Comparison of ENCODE assay signal across 25 mouse cellular contexts in the genomic region with DNA sequence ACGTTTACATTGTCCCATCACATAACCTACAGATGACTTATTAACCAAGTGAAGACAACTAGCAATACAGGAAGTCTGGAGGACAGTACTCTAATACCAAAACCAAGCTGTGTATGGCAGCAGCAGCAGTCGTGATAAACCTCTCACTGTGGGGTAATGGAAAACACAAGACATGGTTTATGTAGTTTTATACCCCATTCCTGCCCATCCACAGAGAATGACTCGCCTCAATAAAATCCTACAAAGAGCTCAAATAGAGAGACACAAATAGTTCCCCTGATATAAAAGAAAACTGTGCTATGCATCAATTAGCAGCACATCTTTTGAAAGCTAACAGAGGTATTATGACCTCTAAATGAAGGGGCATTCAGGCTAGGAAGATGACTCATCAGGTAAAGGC. TPM values are rescaled to one million over a fixed set of nuclear protein-coding genes. Genes with fewer than 3 reads are reported as not detected.
DNase-seq lines count a peak whose midpoint lies in the region; ATAC-seq lines count a peak whose summit lies in the region.
"Had no signal": no experiment of that assay in that cellular context is flagged by ENCODE, and none has a peak within 500 bp of the region (broad histone marks: within the 10 kb centered on the region; RNA-seq: fewer than 3 reads in every experiment).

No protein-coding gene starts in this region.

- H3K27me3 ChIP-seq in hindbrain, embryonic 13.5 days: no peaks in the 10 kb centered on the region
- no peaks in the 10 kb centered on the region for H3K27me3 ChIP-seq in hindbrain, embryonic 11.5 days (ENCODE audit: control insufficient read depth, insufficient read depth, low read length)
- H3K27me3 ChIP-seq in liver, embryonic 12.5 days (replicated peaks): no peaks in the 10 kb centered on the region
- H3K27me3 ChIP-seq: embryonic facial prominence, embryonic 15.5 days; forebrain, embryonic 12.5 days; heart, embryonic 13.5 days; limb, embryonic 15.5 days; midbrain, embryonic 13.5 days had no signal

- H3K4me3 ChIP-seq in hindbrain, embryonic 13.5 days: no peak overlapping the region
- H3K4me3 ChIP-seq in hindbrain, embryonic 11.5 days (ENCODE audit: low read depth, low read length): no peak overlapping the region
- no peak overlapping the region for H3K4me3 ChIP-seq in liver, embryonic 12.5 days
- H3K4me3 ChIP-seq: embryonic facial prominence, embryonic 10.5 days; embryonic facial prominence, embryonic 15.5 days; forebrain, embryonic 12.5 days; heart, embryonic 13.5 days; limb, embryonic 10.5 days; limb, embryonic 15.5 days; midbrain, embryonic 13.5 days had no signal

- ATAC-seq in hindbrain, embryonic 13.5 days (ENCODE audit: low FRiP score): no peak
- no peak for ATAC-seq in hindbrain, embryonic 11.5 days (ENCODE audit: low FRiP score)
- ATAC-seq in liver, embryonic 12.5 days: no peak
- ATAC-seq: CD4-positive, CD25-positive, alpha-beta regulatory T cell, adult 4 months; midbrain, embryonic 13.5 days had no signal

- peak overlapping the region; percentile 61; the same call in 1 of the 2 replicates for H3K27ac ChIP-seq in hindbrain, embryonic 13.5 days
- no peak overlapping the region for H3K27ac ChIP-seq in hindbrain, embryonic 11.5 days (ENCODE audit: low read depth, low read length)
- H3K27ac ChIP-seq in liver, embryonic 12.5 days: peak overlapping the region; percentile 3; the same call in 1 of the 2 replicates
- H3K27ac ChIP-seq: embryonic facial prominence, embryonic 10.5 days; embryonic facial prominence, embryonic 15.5 days; forebrain, embryonic 12.5 days; heart, embryonic 13.5 days; limb, embryonic 10.5 days; midbrain, embryonic 13.5 days had no signal

- H3K9me3 ChIP-seq in hindbrain, embryonic 13.5 days: no peaks in the 10 kb centered on the region
- no peaks in the 10 kb centered on the region for H3K9me3 ChIP-seq in hindbrain, embryonic 11.5 days (ENCODE audit: control insufficient read depth, low read length)
- no peaks in the 10 kb centered on the region for H3K9me3 ChIP-seq in liver, embryonic 12.5 days (replicated peaks)
- H3K9me3 ChIP-seq: embryonic facial prominence, embryonic 10.5 days; embryonic facial prominence, embryonic 15.5 days; forebrain, embryonic 12.5 days; heart, embryonic 13.5 days; limb, embryonic 10.5 days; limb, embryonic 15.5 days; midbrain, embryonic 13.5 days had no signal

- peaks cover 19% of the 10 kb centered on the region for H3K4me1 ChIP-seq in hindbrain, embryonic 13.5 days (replicated peaks)
- H3K4me1 ChIP-seq in hindbrain, embryonic 11.5 days (replicated peaks; ENCODE audit: control insufficient read depth, insufficient read depth, low read length): no peaks in the 10 kb centered on the region
- H3K4me1 ChIP-seq in liver, embryonic 12.5 days: peaks cover 48% of the 10 kb centered on the region

- H3K9ac ChIP-seq in hindbrain, embryonic 13.5 days: no peak overlapping the region
- no peak overlapping the region for H3K9ac ChIP-seq in hindbrain, embryonic 11.5 days (ENCODE audit: low read depth, low read length)
- H3K9ac ChIP-seq in liver, embryonic 12.5 days: no peak overlapping the region
- H3K9ac ChIP-seq: embryonic facial prominence, embryonic 15.5 days; forebrain, embryonic 12.5 days; heart, embryonic 13.5 days; limb, embryonic 15.5 days; midbrain, embryonic 13.5 days had no signal

- DNase-seq in hindbrain, embryonic 11.5 days (ENCODE audit: low spot score): no peak
- DNase-seq in liver (no peak), NIH3T3 (ENCODE audit: low read depth) (peak; percentile 60)
- DNase-seq in urinary bladder, postnatal 36 days (ENCODE audit: low spot score in 2 of 2): no peak
- no peak for DNase-seq in cerebellum, adult 8-10 months
- DNase-seq: adrenal gland, adult 8-10 months; cerebellum, adult 2 months; gastrocnemius, postnatal 10 days; heart, postnatal 10 days; kidney, adult 9 months; layer of hippocampus, adult 9-11 months; lung, postnatal 4 days; right cerebral cortex, postnatal 4 days; thymus, adult 2 months; thymus, postnatal 4 days had no signal

- H3K36me3 ChIP-seq in hindbrain, embryonic 13.5 days: no peaks in the 10 kb centered on the region
- no peaks in the 10 kb centered on the region for H3K36me3 ChIP-seq in hindbrain, embryonic 11.5 days (ENCODE audit: control insufficient read depth, insufficient read depth, low read length)
- H3K36me3 ChIP-seq in liver, embryonic 12.5 days: peaks cover 7% of the 10 kb centered on the region
- H3K36me3 ChIP-seq: midbrain, embryonic 13.5 days had no signal

- WGBS in hindbrain, embryonic 13.5 days: 77% methylated on average over 3 of the region's 3 CpGs
- WGBS in hindbrain, embryonic 11.5 days: 78% methylated on average over 3 of the region's 3 CpGs
- WGBS in liver, embryonic 12.5 days (ENCODE audit: insufficient replicate concordance): 58% methylated on average over 3 of the region's 3 CpGs

- no peak overlapping the region for H3K4me2 ChIP-seq in hindbrain, embryonic 13.5 days
- no peak overlapping the region for H3K4me2 ChIP-seq in hindbrain, embryonic 11.5 days (replicated peaks; ENCODE audit: low read depth, low read length)
- no peak overlapping the region for H3K4me2 ChIP-seq in liver, embryonic 12.5 days
- H3K4me2 ChIP-seq: embryonic facial prominence, embryonic 15.5 days; forebrain, embryonic 12.5 days; heart, embryonic 13.5 days; limb, embryonic 15.5 days; midbrain, embryonic 13.5 days had no signal

RNA-seq across cellular contexts. Expression of gene Lrp6, which starts 45.9 kb away (rescaled TPM):
- polyA plus RNA-seq in hindbrain, embryonic 13.5 days (2015; fragmentation: Nextera tagmentation; extraction: Ambion mirVana): 20.6 and 22.3 TPM in 2 replicates
- 28.9 and 37.1 TPM in 2 replicates for polyA plus RNA-seq in hindbrain, embryonic 11.5 days (2014; fragmentation: Nextera tagmentation; extraction: Ambion mirVana)
- polyA plus RNA-seq in liver, embryonic 12.5 days (2016; fragmentation: Nextera tagmentation; extraction: Ambion mirVana): 12.6 and 13.1 TPM in 2 replicates
